Mouse (Mus musculus) MEL (cell line): ENCODE results near the gene Smyd3. TPM values are rescaled to one million over a fixed set of nuclear protein-coding genes. Genes with fewer than 3 reads are reported as not detected.

Source experiments
- DNase-seq: peaks from one replicate; pipeline ENCODE4 v3.0.0; 2011; ENCODE audit warnings: low read depth, low spot score
- H3K27ac ChIP-seq: 2 replicates; pipeline ENCODE4 v1.5.1; 2012; ENCODE audit warnings: low read depth, mild to moderate bottlenecking, control low read depth, low read length, moderate library complexity; ENCODE audit not compliant: control insufficient read depth
- H3K27me3 ChIP-seq, 2 experiments: fragments of 150-350 bp in 1 of 2; sonication (generic) in 1 of 2; 2 replicates each; pipeline ENCODE4 v1.6.1; 2012; ENCODE audit warnings: low read length in 2 of 2, mild to moderate bottlenecking in 2 of 2, improper control_type of control experiment in 1 of 2, moderate library complexity in 1 of 2; ENCODE audit not compliant: insufficient read depth in 2 of 2, control insufficient read depth in 1 of 2
- H3K36me3 ChIP-seq, 2 experiments: 2 replicates each; pipeline ENCODE4 v1.6.1; 2012 to 2014; ENCODE audit warnings: low read length in 2 of 2, improper control_type of control experiment in 1 of 2, inconsistent platforms in 1 of 2, mild to moderate bottlenecking in 1 of 2; ENCODE audit not compliant: insufficient read depth in 2 of 2, control insufficient read depth in 1 of 2
- H3K4me1 ChIP-seq, 2 experiments: fragments of 150-350 bp in 1 of 2; sonication (generic) in 1 of 2; 2 replicates each; pipeline ENCODE4 v1.6.1; 2012; ENCODE audit warnings: low read length in 2 of 2, improper control_type of control experiment in 1 of 2, mild to moderate bottlenecking in 1 of 2; ENCODE audit not compliant: insufficient read depth in 2 of 2, control insufficient read depth in 1 of 2
- H3K4me3 ChIP-seq, 2 experiments: fragments of 150-350 bp in 1 of 2; sonication (generic) in 1 of 2; 2 replicates each; pipeline ENCODE4 v1.5.1; 2012; ENCODE audit warnings: low read depth in 2 of 2, low read length in 2 of 2, mild to moderate bottlenecking in 2 of 2, moderate library complexity in 2 of 2, control low read depth in 1 of 2, improper control_type of control experiment in 1 of 2; ENCODE audit not compliant: control insufficient read depth in 1 of 2, insufficient read depth in 1 of 2
- H3K79me2 ChIP-seq: 2 replicates; pipeline ENCODE4 v1.6.1; 2012; ENCODE audit warnings: mild to moderate bottlenecking, low read length, moderate library complexity; ENCODE audit not compliant: control insufficient read depth, poor library complexity, insufficient read depth
- H3K9ac ChIP-seq: 2 replicates; pipeline ENCODE4 v1.6.1; 2012; ENCODE audit warnings: low read depth, mild to moderate bottlenecking, control low read depth, low read length, moderate library complexity; ENCODE audit not compliant: control insufficient read depth, poor library complexity, severe bottlenecking
- H3K9me3 ChIP-seq: fragments of 150-350 bp; sonication (generic); replicated peaks from 2 replicates; pipeline ENCODE4 v1.6.1; 2012; ENCODE audit warnings: mild to moderate bottlenecking, low read length, improper control_type of control experiment, moderate library complexity; ENCODE audit not compliant: insufficient read depth
- CTCF ChIP-seq, 3 experiments: IDR thresholded peaks in 2 of 3; conservative IDR thresholded peaks in 1 of 3; 2 replicates each; pipeline ENCODE4 v1.5.1; 2011 to 2012; ENCODE audit warnings: low read length in 3 of 3, low read depth in 2 of 3, mild to moderate bottlenecking in 2 of 3, improper control_type of control experiment in 1 of 3, inconsistent platforms in 1 of 3, mixed read lengths in 1 of 3, moderate library complexity in 1 of 3; ENCODE audit not compliant: control insufficient read depth in 1 of 3, insufficient read depth in 1 of 3, poor library complexity in 1 of 3, severe bottlenecking in 1 of 3
- ELF1 ChIP-seq: IDR thresholded peaks from 2 replicates; pipeline ENCODE4 v1.6.1; 2014; ENCODE audit warnings: low read depth, mild to moderate bottlenecking, inconsistent platforms, low read length, improper control_type of control experiment, moderate library complexity
- GABPA ChIP-seq: IDR thresholded peaks from 2 replicates; pipeline ENCODE4 v1.6.1; 2012; ENCODE audit warnings: low read depth, mild to moderate bottlenecking, inconsistent platforms, low read length, improper control_type of control experiment, moderate library complexity
- GATA1 ChIP-seq: IDR thresholded peaks from 2 replicates; pipeline ENCODE4 v1.6.1; 2011; ENCODE audit warnings: low read depth, low read length, improper control_type of control experiment
- HCFC1 ChIP-seq: IDR thresholded peaks from 2 replicates; pipeline ENCODE4 v1.6.1; 2012; ENCODE audit warnings: low read depth, mild to moderate bottlenecking, inconsistent platforms, low read length, improper control_type of control experiment, moderate library complexity
- JUND ChIP-seq: IDR thresholded peaks from 2 replicates; pipeline ENCODE4 v1.6.1; 2011; ENCODE audit warnings: low read depth, mild to moderate bottlenecking, improper control_type of control experiment, low read length
- KAT2A ChIP-seq: conservative IDR thresholded peaks from 2 replicates; pipeline ENCODE4 v1.6.1; 2012; ENCODE audit warnings: low read depth, low read length, improper control_type of control experiment, inconsistent platforms
- MAFK ChIP-seq: IDR thresholded peaks from 2 replicates; pipeline ENCODE4 v1.6.1; 2011; ENCODE audit warnings: low read depth, mild to moderate bottlenecking, low read length, improper control_type of control experiment, borderline replicate concordance
- MEF2A ChIP-seq: IDR thresholded peaks from 2 replicates; pipeline ENCODE4 v1.6.1; 2014; ENCODE audit warnings: low read depth, mild to moderate bottlenecking, inconsistent platforms, low read length, improper control_type of control experiment; ENCODE audit not compliant: poor library complexity, insufficient replicate concordance, severe bottlenecking; ENCODE audit errors: extremely low read depth
- MXI1 ChIP-seq: IDR thresholded peaks from 2 replicates; pipeline ENCODE4 v1.6.1; 2011; ENCODE audit warnings: mild to moderate bottlenecking, low read depth, low read length, improper control_type of control experiment
- MYB ChIP-seq: IDR thresholded peaks from 2 replicates; pipeline ENCODE4 v1.6.1; 2011; ENCODE audit warnings: mild to moderate bottlenecking, low read depth, low read length, improper control_type of control experiment
- NELFE ChIP-seq: IDR thresholded peaks from 2 replicates; pipeline ENCODE4 v1.6.1; 2011; ENCODE audit warnings: low read depth, low read length, improper control_type of control experiment
- NRF1 ChIP-seq: IDR thresholded peaks from 2 replicates; pipeline ENCODE4 v1.6.1; 2014; ENCODE audit warnings: low read depth, mild to moderate bottlenecking, inconsistent platforms, low read length, improper control_type of control experiment, moderate library complexity; ENCODE audit not compliant: poor library complexity, insufficient read depth, severe bottlenecking
- POLR2AphosphoS5 ChIP-seq: IDR thresholded peaks from 2 replicates; pipeline ENCODE4 v1.6.1; 2012; ENCODE audit warnings: low read depth, borderline replicate concordance, mild to moderate bottlenecking, inconsistent platforms, low read length, moderate library complexity, mixed read lengths
- RAD21 ChIP-seq: IDR thresholded peaks from 2 replicates; pipeline ENCODE4 v1.6.1; 2011; ENCODE audit warnings: mild to moderate bottlenecking, low read depth, low read length, improper control_type of control experiment
- SIN3A ChIP-seq: IDR thresholded peaks from 2 replicates; pipeline ENCODE4 v1.6.1; 2012; ENCODE audit warnings: low read length, improper control_type of control experiment, inconsistent platforms
- TAL1 ChIP-seq: IDR thresholded peaks from 2 replicates; pipeline ENCODE4 v1.6.1; 2012; ENCODE audit warnings: mild to moderate bottlenecking, inconsistent platforms, low read length, moderate library complexity, mixed read lengths
- TBP ChIP-seq: IDR thresholded peaks from 2 replicates; pipeline ENCODE4 v1.8.0; 2011; ENCODE audit warnings: low read depth, low read length, improper control_type of control experiment
- TCF12 ChIP-seq: IDR thresholded peaks from 2 replicates; pipeline ENCODE4 v1.6.1; 2014; ENCODE audit warnings: low read depth, mild to moderate bottlenecking, inconsistent platforms, low read length, improper control_type of control experiment, moderate library complexity
- USF2 ChIP-seq, 2 experiments: IDR thresholded peaks; 2 replicates each; pipeline ENCODE4 v1.6.1; 2011 to 2012; ENCODE audit warnings: improper control_type of control experiment in 2 of 2, low read length in 2 of 2, borderline replicate concordance in 1 of 2, inconsistent platforms in 1 of 2, low read depth in 1 of 2, mild to moderate bottlenecking in 1 of 2; ENCODE audit not compliant: insufficient read depth in 1 of 2
- ZNF384 ChIP-seq: IDR thresholded peaks from 2 replicates; pipeline ENCODE4 v1.6.1; 2012; ENCODE audit warnings: low read depth, mild to moderate bottlenecking, inconsistent platforms, low read length, improper control_type of control experiment
- polyA plus RNA-seq, 2 experiments: library from polyadenylated mRNA; stranded (reverse) in 1 of 2; unstranded in 1 of 2; fragments of >175 nt in 1 of 2; fragments of >200 nt in 1 of 2; gene quantifications; 2 replicates each; pipeline versions ENCODE4 v1.2.1 to v1.2.4; 2012; ENCODE audit warnings: low replicate concordance in 2 of 2, low read depth in 1 of 2; ENCODE audit not compliant: insufficient read length in 2 of 2, insufficient read depth in 1 of 2, missing spikeins in 1 of 2
- total RNA-seq: library from RNA; depleted of rRNA; stranded (reverse); fragments of 300-350 nt; gene quantifications from 2 replicates; pipeline ENCODE4 v1.2.3, GENCODE M21; 2012

Gene Smyd3
- total and polyA plus RNA-seq, 3 experiments, result 13.3 to 18.2 TPM; not detected in 1

DNA sequence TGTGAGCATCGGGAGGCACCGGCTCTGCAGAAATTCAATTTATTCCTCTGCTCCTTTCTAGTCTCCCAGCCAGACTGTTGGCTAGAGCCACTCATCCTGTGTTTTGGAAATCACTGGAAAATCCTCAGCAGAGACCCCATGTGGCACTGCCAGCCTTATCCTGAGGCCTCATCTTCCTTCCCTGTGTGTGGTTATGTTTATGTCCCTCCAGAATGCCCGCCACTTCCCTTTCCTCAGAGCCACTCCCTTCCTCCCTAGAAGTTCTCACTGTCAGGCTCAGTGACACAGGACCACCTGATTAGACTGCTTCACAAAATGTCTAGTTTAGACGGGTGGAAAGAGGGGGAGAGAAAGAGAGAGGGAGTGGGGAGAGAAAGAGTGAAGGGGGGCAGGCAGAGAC lies 526.4 kb downstream of the Smyd3 start:
- Histone ChIP-seq H3K4me3 (no peak overlapping the region), H3K27me3 (no peaks in the 10 kb centered on the region)
- TF ChIP-seq ZNF384 (no peak), NELFE (no peak), GATA1 (no peak), ELF1 (no peak)
- TF ChIP-seq, all 39 proteins: peak for 0
- H3K9ac ChIP-seq, result no peak overlapping the region
- no peaks in the 10 kb centered on the region for H3K9me3 ChIP-seq
- no peaks in the 10 kb centered on the region for H3K36me3 ChIP-seq
- peak; percentile 44 for DNase-seq
- no peaks in the 10 kb centered on the region for H3K79me2 ChIP-seq
- peaks cover 0 to 4% of the 10 kb centered on the region in 2 experiments; a peak in 1 of 4 replicates for H3K4me1 ChIP-seq
- no peak overlapping the region for H3K27ac ChIP-seq

DNA sequence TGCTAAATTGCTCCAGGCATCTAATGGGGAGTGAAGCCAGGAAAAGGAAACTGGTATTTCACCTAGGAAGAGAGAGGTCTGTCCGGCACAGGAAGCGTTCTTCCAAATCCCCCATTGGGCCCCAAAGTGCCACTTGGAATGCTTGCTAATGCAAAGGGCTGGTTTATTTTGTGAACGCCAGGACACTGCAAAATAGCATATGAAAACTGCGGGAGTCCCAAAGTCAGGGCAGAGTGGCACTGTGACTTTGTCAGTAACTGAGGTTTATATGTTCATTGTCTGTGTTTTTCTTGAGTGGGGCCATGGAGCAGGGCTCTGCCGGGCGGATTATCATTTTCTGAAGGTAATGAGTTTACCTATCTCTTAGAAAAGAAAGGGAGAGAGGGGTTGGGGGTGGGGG lies 526.8 kb downstream of the Smyd3 start:
- H3K79me2 ChIP-seq, result no peaks in the 10 kb centered on the region
- H3K36me3 ChIP-seq, result no peaks in the 10 kb centered on the region
- no peak overlapping the region for H3K9ac ChIP-seq
- H3K4me3 ChIP-seq, result no peak overlapping the region
- DNase-seq, result no peak
- H3K27me3 ChIP-seq, result no peaks in the 10 kb centered on the region
- no peaks in the 10 kb centered on the region for H3K9me3 ChIP-seq
- TF ChIP-seq MAFK (no peak), SIN3A (no peak), NELFE (no peak), HCFC1 (no peak), RAD21 (no peak), KAT2A (no peak), TAL1 (no peak), NRF1 (no peak), JUND (no peak), MXI1 (no peak), GATA1 (no peak)
- H3K27ac ChIP-seq, result no peak overlapping the region
- peaks cover 0 to 4% of the 10 kb centered on the region in 2 experiments; a peak in 1 of 4 replicates for H3K4me1 ChIP-seq

GRCm38 (mm10) chr1:178989485-178989884 lies 528.4 kb downstream of the Smyd3 start:
- Histone ChIP-seq H3K27me3 (no peaks in the 10 kb centered on the region), H3K4me3 (no peak overlapping the region), H3K9me3 (no peaks in the 10 kb centered on the region), H3K79me2 (no peaks in the 10 kb centered on the region), H3K27ac (no peak overlapping the region), H3K4me1 (peaks cover 0 to 4% of the 10 kb centered on the region in 2 experiments; a peak in 1 of 4 replicates), H3K36me3 (no peaks in the 10 kb centered on the region), H3K9ac (no peak overlapping the region)
- no peak for TF ChIP-seq KAT2A
- TF ChIP-seq POLR2AphosphoS5, result no peak
- TF ChIP-seq MYB, result no peak
- TF ChIP-seq RAD21, result no peak
- TF ChIP-seq TCF12, result no peak
- TF ChIP-seq CTCF (IDR thresholded peaks at IDR 0.05 in 2 of 3, conservative IDR thresholded peaks at IDR 0.05 in 1 of 3; ENCODE audit: control insufficient read depth in 1 of 3, insufficient read depth in 1 of 3, low read depth in 2 of 3, low read length in 3 of 3, poor library complexity in 1 of 3, severe bottlenecking in 1 of 3), result no peak
- TF ChIP-seq ZNF384, result no peak
- TF ChIP-seq JUND, result no peak
- TF ChIP-seq GABPA, result no peak
- no peak for TF ChIP-seq SIN3A
- no peak for TF ChIP-seq TBP
- TF ChIP-seq MEF2A, result no peak
- no peak for TF ChIP-seq USF2 (IDR thresholded peaks at IDR 0.05; ENCODE audit: borderline replicate concordance in 1 of 2, insufficient read depth in 1 of 2, low read depth in 1 of 2, low read length in 2 of 2)
- DNase-seq, result no peak
